Mouse (Mus musculus) small intestine, adult 2 months (tissue): ENCODE measurements at regions not wholly inside any gene's neighbourhood (a gene's known extent, or its start where the extent isn't known, plus 50 kb on each side); places are given as distances from the start of the nearest gene placed in this dataset.

Experiments used
- CTCF ChIP-seq: fragments of 200-500 bp; IDR thresholded peaks from 2 replicates; pipeline ENCODE4 v1.5.1; 2012; ENCODE audit warnings: low read depth, mild to moderate bottlenecking, control low read depth, inconsistent platforms, low read length, moderate library complexity, mixed read lengths; ENCODE audit not compliant: insufficient replicate concordance, insufficient read length; ENCODE audit errors: extremely low read depth
- POLR2A ChIP-seq: fragments of 200-500 bp; IDR thresholded peaks from 2 replicates; pipeline ENCODE4 v1.6.1; 2012; ENCODE audit warnings: low read depth, mild to moderate bottlenecking, control low read depth, inconsistent platforms, low read length, moderate library complexity

- TF ChIP-seq POLR2A, result no peak
- TF ChIP-seq CTCF, result no peak
Observed at GRCm38 (mm10) chr14:120560416-120560815, 82.2 kb downstream of the Rap2a start.
